Mouse (Mus musculus): ENCODE data around the gene Elmo2.
A peak's percentile ranks its signal among the peaks of the same experiment; 100 is the strongest.

Elmo2 gene

DNA sequence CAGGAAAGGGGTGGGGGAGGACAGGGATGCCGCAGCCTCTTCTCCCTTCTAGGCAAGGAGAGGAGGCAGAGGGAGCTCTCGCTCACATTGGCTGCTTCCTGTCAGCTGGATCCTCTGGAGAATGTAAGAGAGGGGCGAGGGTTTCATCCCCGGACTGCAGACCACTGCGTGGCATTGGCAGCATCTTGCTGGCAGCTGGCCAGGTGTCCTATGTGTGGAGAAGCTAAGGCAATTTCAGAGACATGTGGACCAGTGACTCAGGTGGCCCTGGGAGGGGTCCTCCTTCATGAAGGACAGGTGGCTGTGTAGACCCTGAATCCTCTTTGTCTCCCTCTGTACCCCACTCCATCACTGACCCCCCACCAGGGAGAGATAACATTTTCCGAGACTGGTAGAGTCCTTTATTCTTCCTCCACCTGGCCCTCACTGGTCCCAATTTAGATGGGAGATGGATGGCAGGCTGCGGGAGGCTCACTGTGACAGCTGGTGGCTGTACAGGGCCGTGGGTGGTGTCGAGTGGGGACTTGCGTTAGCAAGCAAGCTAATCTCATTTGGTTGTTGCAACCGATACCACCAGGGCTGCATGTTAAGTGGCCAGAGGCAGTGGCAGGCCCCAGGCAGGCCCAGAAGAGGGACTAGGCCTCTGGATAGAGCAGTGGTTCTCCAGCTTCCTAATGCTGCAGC is 69.0 kb downstream of the Elmo2 start:
- no peak for DNase-seq (ENCODE audit: low read depth, low spot score)

DNA sequence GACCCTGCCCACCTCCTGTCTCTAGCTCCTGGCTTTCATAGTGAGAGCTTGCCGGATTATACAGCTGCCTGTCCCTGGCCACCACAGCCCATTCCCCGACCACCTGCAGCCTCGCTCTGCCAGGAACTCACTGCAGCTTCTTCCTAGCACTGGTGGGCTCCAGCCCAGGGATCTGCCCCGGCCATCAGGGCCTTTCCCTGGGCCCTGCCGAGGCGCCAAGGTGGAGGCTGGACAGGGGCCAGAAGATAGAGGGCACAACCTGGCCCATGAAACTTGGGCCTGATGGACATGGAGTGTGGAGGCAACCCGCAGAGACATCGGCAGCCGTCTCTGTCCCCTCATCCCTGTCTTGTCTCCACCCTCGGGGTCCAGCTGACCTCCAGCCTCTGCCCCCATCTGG is 70.1 kb downstream of the Elmo2 start:
- no peak for DNase-seq (ENCODE audit: low read depth, low spot score)

DNA sequence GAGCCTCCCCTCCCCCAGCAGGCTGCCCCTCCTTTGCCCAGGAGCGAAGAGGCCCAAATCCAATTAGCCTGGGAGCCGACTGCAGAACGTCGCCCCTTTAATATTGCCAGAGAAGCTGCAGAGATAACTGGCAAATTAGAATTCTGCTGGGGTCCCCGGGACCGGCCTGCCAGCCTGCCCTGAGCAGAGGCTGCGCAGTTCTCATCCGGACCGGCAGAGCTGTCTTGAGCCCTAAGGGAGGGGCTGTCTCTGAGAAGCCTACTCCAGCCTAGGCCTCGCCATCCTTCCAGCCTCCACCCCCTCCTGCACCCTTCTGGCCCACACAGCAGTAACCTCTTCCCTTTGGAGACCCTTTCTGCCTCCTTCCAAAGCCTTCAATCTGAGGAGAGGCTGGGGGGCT is 72.4 kb downstream of the Elmo2 start:
- no peak for DNase-seq (ENCODE audit: low read depth, low spot score)

DNA sequence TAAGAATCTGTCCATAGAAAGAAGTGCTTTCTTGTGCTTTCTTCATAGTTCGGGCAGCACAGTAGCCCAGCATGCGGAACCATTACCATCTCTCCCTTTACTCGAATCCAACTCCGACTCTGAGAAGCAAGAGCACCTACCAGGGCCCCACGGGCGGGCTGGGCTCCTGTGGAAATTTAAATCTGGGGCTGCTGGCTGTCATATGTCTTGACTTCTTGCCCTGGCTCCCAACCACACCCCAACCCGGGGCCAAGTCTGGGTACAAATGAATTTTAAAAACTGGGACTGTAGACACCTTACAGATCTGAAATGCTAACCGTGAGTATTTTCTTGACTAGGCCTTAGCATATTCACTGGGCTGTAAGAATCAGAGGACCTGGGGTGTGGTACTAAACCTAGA is 73.0 kb downstream of the Elmo2 start:
- DNase-seq (ENCODE audit: low read depth, low spot score): no peak

DNA sequence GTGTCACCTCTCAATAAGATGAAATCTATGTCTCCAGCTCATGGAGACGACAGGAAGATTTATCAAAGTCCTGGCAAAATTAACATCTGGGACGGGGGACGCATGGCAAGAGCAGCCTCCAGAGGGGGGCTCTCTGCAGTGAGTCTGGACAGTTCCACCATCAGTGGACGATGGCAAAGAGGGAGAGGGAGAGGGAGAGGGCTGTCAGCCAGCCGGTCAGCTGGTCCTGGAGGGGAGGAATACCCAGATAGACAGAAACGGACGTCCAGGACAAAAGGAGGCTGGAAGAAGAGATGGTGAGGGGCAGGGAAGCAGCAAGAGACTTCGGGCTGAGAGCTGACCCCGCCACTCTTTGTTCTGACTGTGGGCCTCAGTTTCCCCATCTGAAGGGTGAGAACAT is 73.5 kb downstream of the Elmo2 start:
- DNase-seq (ENCODE audit: low read depth, low spot score): no peak

DNA sequence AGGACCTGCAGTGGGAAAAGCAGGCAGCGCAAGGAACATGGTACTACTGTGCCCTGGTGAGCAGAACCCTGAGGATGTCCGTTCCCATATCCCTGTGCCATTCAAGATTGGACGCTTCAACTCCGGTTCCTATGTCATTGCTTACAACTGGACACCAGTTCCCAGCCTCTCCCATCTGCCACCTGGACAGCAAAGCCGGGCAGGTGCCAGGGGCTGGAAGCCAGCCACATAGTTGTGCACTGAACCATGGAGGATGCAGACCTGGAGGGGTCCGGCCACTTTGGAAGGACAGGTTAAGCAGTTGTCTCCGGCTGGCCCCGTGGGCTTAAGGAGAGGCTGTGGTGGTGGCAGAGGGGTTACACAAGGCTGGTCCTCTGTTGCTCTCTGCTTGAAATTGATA is 73.9 kb downstream of the Elmo2 start:
- no peak for DNase-seq (ENCODE audit: low read depth, low spot score)

DNA sequence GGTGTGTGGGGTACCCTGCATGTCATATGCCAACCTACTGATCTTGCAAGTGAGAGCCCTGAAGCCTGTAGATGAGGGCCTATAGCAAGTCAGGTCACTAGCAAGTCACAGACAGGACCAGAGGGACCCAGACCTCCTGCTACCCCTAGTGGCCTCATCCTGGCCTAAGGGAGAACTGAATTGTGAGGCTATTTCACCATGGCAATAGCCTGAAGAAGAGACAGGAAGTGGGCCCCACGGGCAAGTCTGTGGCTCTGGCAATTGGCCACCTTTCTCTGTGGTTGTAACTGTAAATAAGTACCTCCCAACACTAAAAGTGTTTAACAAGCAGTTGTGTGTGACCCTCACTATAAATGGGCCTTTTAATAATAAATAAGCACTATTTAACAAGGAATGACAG is 75.4 kb downstream of the Elmo2 start:
- DNase-seq (ENCODE audit: low read depth, low spot score): no peak

DNA sequence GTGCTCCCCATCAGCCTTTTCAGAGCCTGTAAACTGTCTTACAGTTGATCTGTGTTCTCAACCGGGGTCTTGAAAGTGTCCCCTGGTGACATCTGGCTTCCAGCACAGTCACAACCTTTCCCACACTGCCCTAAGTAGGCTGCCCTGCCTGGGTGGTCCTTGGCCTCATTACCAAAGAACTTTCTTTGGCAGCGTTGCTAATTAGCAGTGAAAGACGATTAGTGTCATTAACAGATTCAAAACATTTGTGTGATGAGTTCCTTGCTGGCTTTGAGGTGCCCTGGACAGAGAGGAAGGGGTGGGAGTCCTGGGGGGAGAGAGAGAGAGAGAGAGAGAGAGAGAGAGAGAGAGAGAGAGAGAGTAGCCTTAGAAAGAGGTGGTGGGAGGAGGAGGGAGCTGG is 77.3 kb downstream of the Elmo2 start:
- DNase-seq (ENCODE audit: low read depth, low spot score): peak; percentile 61

DNA sequence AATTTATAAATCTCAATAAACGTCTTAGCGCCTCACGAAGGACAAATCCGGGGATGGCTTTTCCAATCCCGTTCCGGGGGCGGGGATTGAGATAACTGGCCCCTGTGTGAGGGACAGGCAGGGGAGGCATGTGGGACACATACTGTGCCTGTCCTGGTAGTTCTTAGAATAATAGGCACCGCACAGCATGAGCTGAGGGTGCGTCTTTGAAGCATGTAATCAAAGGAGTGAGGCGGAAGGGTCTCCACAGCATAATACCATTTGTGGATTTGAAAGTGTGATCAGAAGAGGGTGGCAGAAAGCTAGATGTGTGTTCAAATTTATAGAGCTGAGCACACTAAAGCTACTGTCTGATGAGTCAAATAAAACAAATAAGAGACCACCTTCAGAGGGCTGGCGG is 79.9 kb downstream of the Elmo2 start:
- DNase-seq (ENCODE audit: low read depth, low spot score): no peak

DNA sequence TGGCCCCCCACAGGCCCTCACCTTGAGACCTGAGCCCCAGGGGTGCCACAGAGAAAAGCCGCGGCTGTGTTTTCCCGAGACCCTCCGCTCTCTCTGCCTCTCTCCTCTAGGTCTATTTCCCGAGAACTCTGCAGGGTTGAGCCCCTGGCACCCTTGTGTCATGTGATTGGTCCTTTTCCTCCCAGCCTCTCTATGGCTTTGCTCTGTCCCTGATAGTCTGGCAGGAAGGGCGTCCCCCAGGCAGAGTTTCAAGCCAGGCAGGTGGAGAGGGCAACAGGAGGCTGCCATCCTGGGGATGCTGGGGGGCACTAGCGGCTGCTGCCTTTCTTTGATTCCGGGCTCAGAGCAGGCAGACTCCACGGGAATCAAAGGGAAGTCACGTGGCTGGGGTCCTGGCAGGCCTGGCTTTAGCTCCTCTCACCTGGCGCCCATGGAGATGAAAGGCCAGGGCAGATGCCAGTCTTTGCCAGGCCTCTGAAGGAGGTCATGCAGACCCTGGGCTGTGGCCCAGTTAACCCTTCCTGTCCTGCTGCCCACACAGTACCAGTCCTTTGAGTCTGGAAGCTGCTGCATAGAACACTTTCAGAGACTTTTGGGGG is 83.1 kb downstream of the Elmo2 start:
- no peak for DNase-seq (ENCODE audit: low read depth, low spot score)

DNA sequence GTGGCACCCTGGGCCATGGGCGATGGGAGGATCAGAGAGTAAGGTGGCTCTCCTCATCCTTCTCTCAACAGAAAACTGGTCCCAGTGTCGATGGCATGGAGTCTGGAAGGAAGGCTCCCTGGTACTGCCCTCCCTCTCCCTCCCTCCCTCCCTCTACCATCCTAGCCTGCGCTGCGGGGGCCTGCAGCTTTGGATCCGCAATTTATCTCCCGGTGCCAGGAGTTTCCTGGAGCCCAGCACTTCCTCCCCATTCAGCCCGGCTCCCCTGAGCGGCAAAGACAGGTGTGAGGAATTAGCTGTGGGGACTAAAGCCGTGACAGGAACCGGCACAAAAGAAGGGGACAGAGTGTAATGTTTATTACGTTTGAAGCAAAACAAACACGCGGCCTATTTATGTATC is 83.7 kb downstream of the Elmo2 start:
- no peak for DNase-seq (ENCODE audit: low read depth, low spot score)

DNA sequence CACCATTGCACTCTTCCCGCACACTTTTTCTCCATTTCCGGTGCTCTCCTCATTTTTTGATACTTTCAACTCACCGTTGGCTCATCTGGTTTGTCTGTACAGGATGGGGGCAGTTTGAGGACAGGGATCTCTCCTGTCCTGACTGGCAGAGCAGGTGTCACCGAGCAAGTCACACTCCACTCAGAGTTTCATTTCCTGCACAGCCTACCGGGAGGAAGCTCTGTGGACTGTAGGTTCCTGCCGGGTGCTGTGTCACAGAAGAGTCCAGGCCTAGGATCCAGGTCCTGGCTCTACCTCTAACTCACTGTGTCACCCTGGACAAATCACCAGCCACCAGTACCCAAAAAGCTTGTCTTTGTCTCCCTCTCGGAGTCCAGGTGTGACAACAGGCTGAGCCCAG is 84.5 kb downstream of the Elmo2 start:
- DNase-seq (ENCODE audit: low read depth, low spot score): no peak

DNA sequence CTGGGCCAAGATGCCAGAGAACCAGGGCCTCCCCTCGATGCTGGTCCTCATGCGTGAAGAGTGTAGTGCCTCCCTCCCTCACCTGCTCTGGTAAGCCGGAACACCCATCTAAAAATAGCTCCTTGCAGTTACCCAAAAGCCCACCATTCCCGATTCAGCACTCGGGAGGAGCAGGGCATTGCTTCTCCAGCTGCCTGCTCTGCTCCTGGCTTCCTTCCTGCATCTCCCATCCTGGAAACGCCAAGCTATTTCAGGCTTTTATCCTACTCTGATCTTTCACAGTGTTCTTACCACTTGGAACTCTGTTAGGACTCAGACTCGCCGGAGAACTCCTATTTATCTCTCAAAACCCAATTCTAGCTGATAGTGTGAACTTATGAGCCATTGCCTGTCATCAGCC is 85.9 kb downstream of the Elmo2 start:
- DNase-seq (ENCODE audit: low read depth, low spot score): no peak

DNA sequence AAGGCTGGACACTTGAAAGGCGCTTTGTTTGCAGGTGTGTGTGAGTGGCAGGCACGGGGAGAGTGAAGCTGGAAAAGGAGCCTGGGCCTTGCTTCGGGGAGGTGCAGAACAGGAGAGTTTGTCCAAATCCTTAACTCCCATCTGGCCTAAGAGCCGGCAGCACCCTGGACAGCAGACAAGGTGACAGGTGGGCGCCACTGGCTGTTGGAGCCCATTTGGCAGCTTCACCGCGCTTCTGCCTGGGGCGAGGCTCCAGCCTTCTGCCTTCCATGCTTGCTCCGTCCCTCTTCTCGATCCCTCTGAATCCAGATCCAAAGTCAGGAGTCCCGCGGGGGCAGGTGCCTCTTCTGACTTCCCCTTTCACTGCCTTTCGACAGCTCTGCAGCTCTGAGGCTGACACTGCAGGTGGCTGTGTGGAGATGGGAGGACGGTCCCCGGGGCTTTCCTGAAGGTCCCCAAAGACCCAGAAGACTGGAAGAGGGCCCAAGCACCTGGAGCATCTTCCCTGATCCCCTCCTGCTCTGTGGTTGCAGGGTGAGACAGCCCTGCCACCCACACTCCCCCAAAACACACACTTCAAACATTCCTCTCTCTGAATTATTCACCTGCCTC is 86.6 kb downstream of the Elmo2 start:
- DNase-seq (ENCODE audit: low read depth, low spot score): peak; percentile 50

DNA sequence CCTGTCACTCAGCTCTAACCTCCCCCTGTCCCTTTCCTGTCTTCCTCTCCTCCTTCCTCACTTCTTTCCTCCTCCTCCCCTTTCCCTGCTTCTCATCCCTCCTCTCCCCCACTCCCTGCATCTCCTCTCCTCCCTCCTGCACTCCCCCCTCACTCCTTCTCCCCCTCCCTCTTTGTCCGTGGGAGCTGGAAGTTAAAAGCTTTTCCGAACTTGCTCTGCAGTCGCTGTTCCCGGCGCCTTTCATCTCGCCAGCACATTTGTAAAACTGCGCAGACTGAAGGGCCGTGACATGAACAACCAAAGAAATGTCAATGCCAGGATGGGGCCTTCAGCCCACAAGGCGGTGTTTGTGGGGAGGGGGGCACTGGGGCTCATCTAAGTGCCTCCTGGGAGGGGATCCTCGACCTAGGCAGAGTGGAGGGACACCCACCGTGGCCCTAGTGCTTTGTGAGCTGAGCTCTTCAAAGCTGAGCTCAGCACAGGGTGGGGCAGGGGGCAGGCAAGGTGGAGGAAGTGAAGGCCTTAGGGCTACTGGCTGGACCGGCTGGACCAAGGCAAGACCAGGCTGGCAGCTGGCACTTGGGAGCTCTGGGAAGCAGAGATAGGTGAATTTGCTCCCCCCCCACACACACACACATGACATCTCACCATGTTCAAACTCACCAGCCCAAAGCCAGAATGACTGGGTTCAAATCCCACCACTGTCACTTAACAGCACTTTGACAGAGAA is 87.7 kb downstream of the Elmo2 start:
- DNase-seq (ENCODE audit: low read depth, low spot score): no peak
